Mouse (Mus musculus) hindbrain, embryonic 12.5 days (tissue): ENCODE measurements at regions not wholly inside any gene's neighbourhood (a gene's known extent, or its start where the extent isn't known, plus 50 kb on each side); places are given as distances from the start of the nearest gene placed in this dataset.
"Not testable (repeated sequence)": the region's sequence is repeated elsewhere in the genome, so short reads cannot be mapped to it uniquely, and the experiment has no call there.

Experiments
- ATAC-seq: fragments of 200-750 bp; cut with Nextera tagmentation; 2 replicates; pipeline ENCODE4 v1.8.0; 2017; ENCODE audit warnings: moderate TSS enrichment; ENCODE audit not compliant: low FRiP score
- H3K27ac ChIP-seq: fragments of 300-500 bp; sonication (generic); 2 replicates; pipeline ENCODE4 v1.5.1; 2016; ENCODE audit warnings: mild to moderate bottlenecking
- H3K27me3 ChIP-seq: fragments of 300-500 bp; sonication (generic); 2 replicates; pipeline ENCODE4 v1.6.1; 2016; ENCODE audit warnings: mild to moderate bottlenecking
- H3K36me3 ChIP-seq: fragments of 300-500 bp; sonication (generic); 2 replicates; pipeline ENCODE4 v1.6.1; 2016; ENCODE audit warnings: mild to moderate bottlenecking
- H3K4me1 ChIP-seq: fragments of 300-500 bp; sonication (generic); 2 replicates; pipeline ENCODE4 v1.6.1; 2016
- H3K4me2 ChIP-seq: fragments of 300-500 bp; sonication (generic); replicated peaks from 2 replicates; pipeline ENCODE4 v1.6.1; 2016; ENCODE audit warnings: mild to moderate bottlenecking
- H3K4me3 ChIP-seq: fragments of 300-500 bp; sonication (generic); 2 replicates; pipeline ENCODE4 v1.5.1; 2016; ENCODE audit warnings: mild to moderate bottlenecking
- H3K9ac ChIP-seq: fragments of 300-500 bp; sonication (generic); 2 replicates; pipeline ENCODE4 v1.6.1; 2016; ENCODE audit warnings: mild to moderate bottlenecking, moderate library complexity
- H3K9me3 ChIP-seq: fragments of 300-500 bp; sonication (generic); replicated peaks from 2 replicates; pipeline ENCODE4 v1.6.1; 2016; ENCODE audit warnings: mild to moderate bottlenecking
- WGBS: fragments of 180-500 bp; shearing (Covaris S2); methylation state at CpG from one replicate; pipeline ENCODE4 v1.1.7; 2016; 5-methylcytosine and 5-hydroxymethylcytosine counted together

DNA sequence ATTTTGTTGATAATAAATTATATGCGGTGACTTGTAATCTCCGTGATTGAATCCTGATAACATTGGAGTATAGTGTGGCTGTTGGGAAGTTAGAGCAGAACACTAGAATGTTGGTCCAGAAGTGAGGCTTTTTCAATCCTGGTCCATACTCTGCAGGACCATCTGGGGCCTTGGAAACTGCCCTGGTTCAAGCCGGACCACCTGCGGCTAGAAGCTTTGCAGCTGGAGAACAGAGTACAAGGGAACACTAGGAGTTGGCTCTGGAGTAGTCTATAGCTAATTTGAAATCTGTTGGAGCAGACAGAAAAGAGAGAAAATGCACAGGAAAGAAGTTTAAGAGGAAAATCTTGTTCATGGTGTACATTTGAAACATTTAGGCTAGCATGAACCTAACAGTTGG, 79.0 kb downstream of the Casp12 start:
- Histone ChIP-seq H3K4me2 (no peak overlapping the region), H3K4me1 (no peaks in the 10 kb centered on the region), H3K27ac (no peak overlapping the region), H3K9ac (no peak overlapping the region), H3K27me3 (no peaks in the 10 kb centered on the region), H3K9me3 (no peaks in the 10 kb centered on the region), H3K36me3 (no peaks in the 10 kb centered on the region), H3K4me3 (no peak overlapping the region)
- ATAC-seq, result no peak
- WGBS, result 92% methylated on average over 4 of the region's 4 CpGs

DNA sequence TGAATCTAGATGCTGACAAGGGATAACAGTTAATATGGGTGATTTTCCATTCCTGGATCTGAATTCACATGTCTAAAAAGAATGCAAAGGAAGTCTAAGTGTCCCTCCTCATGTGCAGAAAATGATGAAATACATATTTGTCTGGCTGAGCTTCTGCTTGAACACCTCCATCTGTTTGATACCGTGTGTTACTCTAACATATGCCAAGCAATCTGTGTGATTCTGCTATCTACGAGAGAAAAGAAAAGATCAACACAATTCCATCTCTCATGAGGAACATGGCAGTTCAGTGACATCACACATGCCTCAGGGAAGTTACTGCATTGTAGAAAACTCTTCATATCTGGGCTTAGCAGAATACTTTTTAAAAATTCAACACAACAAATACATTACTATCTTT, 103.0 kb downstream of the Casp12 start:
- 83% methylated on average over 2 of the region's 2 CpGs for WGBS
- Histone ChIP-seq H3K36me3 (no peaks in the 10 kb centered on the region), H3K9me3 (no peaks in the 10 kb centered on the region), H3K27me3 (no peaks in the 10 kb centered on the region), H3K4me3 (no peak overlapping the region), H3K27ac (no peak overlapping the region), H3K9ac (no peak overlapping the region), H3K4me2 (no peak overlapping the region), H3K4me1 (no peaks in the 10 kb centered on the region)
- ATAC-seq, result no peak

DNA sequence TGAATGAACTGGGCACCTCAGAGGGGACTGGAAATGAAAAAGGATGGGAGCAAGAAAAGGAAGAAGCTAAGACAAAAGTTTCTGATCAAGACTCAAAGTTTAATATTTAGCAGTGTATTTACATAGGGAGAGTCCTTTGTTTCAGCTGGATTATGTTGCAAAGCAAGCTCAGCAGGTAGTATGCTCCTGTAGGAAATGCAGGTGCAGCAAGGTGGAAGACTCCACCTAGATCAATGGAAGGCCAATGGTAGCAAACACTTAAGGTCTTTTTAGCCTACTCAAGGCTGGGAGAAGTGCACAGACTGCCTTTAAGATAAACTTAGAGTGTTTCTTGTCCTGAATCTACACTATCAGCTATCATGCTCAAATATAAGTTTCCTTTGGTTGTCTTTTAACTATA, 111.4 kb downstream of the Casp12 start:
- no peaks in the 10 kb centered on the region for H3K9me3 ChIP-seq
- H3K27ac ChIP-seq, result no peak overlapping the region
- no peak for ATAC-seq
- H3K4me2 ChIP-seq, result no peak overlapping the region
- no peaks in the 10 kb centered on the region for H3K36me3 ChIP-seq
- no peaks in the 10 kb centered on the region for H3K27me3 ChIP-seq
- H3K4me3 ChIP-seq, result no peak overlapping the region
- H3K4me1 ChIP-seq, result no peaks in the 10 kb centered on the region
- H3K9ac ChIP-seq, result no peak overlapping the region

DNA sequence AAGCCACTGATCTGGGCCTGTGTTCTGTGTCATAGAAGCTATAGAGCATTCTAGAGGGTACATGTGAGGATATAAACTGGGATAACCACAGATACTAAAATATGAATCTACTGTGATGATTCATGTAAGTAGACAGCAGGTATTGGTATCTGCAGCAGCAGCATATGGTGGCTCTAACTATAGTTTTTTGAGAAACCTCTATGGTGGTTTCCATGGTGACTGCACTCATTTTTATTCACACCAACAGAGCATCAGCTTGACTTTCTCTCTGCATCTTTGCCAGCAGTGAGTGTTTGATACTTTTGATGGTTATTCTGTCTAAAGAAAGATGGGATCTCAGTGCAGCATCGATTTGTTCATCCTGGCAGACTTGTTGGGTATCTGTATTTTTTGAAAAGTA, 126.8 kb downstream of the Casp12 start:
- Histone ChIP-seq H3K9me3 (no peaks in the 10 kb centered on the region), H3K36me3 (no peaks in the 10 kb centered on the region), H3K4me3 (no peak overlapping the region), H3K4me1 (no peaks in the 10 kb centered on the region), H3K27ac (no peak overlapping the region), H3K27me3 (no peaks in the 10 kb centered on the region), H3K9ac (no peak overlapping the region), H3K4me2 (no peak overlapping the region)
- ATAC-seq, result no peak
- WGBS, result 77% methylated on average over 1 of the region's 1 CpGs

DNA sequence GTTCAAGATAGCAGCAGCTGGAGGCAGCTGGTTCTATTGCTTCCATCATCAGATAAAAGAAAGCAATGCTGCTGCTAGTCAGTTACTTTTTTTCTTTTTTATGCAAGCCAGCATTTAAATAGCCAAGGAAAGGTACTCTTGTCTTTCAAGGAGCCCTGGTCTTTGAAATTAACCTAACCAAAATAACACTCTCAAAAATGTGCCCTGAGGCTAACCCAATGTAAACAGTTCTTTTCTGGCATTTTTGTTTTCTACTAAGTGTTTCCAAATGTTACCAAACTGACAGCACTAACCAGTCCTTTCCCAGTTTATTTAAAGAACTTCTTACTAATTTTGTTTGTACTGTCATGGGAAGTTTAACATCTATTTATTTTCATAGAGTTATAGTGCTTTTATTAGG, 129.0 kb downstream of the Casp12 start:
- no peaks in the 10 kb centered on the region for H3K9me3 ChIP-seq
- no peaks in the 10 kb centered on the region for H3K27me3 ChIP-seq
- H3K27ac ChIP-seq, result no peak overlapping the region
- no peak for ATAC-seq
- H3K4me1 ChIP-seq, result no peaks in the 10 kb centered on the region
- H3K4me3 ChIP-seq, result no peak overlapping the region
- H3K9ac ChIP-seq, result no peak overlapping the region
- no peaks in the 10 kb centered on the region for H3K36me3 ChIP-seq
- H3K4me2 ChIP-seq, result no peak overlapping the region

DNA sequence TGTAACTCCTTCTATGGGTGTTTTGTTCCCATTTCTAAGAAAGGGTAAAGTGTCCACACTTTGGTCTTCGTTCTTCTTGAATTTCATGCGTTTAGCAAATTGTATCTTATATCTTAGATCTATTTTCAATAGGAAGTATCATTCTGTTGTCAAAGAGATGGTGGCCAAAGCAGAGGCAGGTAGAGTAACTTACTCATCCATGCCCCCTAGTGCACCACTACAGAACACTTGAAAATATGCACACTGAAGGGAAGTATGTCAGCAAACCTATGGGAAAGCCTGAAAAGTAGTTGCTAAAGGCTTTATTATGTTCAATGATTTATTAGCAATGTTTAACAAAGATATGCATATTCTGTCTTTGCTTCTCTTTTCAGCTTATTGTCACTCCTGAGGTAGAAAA, 140.0 kb downstream of the Casp12 start:
- Histone ChIP-seq H3K27me3 (no peaks in the 10 kb centered on the region), H3K36me3 (no peaks in the 10 kb centered on the region), H3K4me1 (no peaks in the 10 kb centered on the region), H3K4me2 (no peak overlapping the region), H3K9me3 (no peaks in the 10 kb centered on the region), H3K9ac (no peak overlapping the region), H3K4me3 (no peak overlapping the region), H3K27ac (no peak overlapping the region)
- 95% methylated on average over 2 of the region's 2 CpGs for WGBS
- ATAC-seq, result no peak

DNA sequence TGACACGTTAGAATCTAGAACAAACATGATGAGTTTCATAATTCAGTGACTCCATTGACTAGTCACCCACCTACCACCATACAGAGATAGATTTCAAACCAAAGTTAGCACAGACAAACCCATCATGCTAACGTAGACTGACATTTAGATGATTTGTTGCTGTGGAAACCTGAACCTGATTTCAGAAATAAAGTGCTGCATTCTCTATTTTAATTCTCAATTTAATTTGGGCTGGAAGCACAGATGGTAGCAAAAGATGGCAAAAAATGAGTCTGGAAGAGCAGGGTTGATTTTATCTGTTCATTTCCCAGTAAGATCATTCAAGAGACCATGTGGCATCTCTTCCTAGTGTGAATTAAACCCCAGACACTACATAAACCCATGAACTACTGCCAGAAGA, 151.6 kb downstream of the Casp12 start:
- no peak overlapping the region for H3K9ac ChIP-seq
- WGBS, result 83% methylated on average over 2 of the region's 2 CpGs

DNA sequence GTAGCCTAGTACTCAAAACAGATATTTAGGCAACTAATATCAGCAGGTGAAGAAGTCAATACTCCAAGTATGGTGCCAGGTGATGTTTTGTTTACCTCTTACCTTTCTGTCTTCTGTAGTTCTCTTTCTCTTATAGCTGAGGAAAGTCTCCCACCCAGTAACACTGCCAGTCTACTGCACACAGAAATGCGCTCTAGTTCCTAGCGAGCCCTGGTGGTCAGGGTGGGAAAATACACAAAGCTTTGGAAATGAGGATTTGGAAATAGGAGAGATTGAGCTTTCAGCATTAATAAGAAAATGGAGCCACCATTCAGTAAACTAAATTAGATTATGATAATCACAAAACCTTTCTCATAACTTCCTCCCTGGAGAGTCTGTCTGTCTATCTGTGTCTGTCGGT, 153.1 kb downstream of the Casp12 start:
- Histone ChIP-seq H3K4me1 (no peaks in the 10 kb centered on the region), H3K36me3 (no peaks in the 10 kb centered on the region), H3K27me3 (no peaks in the 10 kb centered on the region), H3K4me2 (no peak overlapping the region), H3K9me3 (no peaks in the 10 kb centered on the region), H3K27ac (no peak overlapping the region), H3K4me3 (no peak overlapping the region), H3K9ac (no peak overlapping the region)
- no peak for ATAC-seq
- 60% methylated on average over 3 of the region's 3 CpGs for WGBS

More for the DNA sequence above, 151.6 kb downstream of the Casp12 start:
- ATAC-seq, result no peak
- Histone ChIP-seq H3K4me3 (no peak overlapping the region), H3K9me3 (no peaks in the 10 kb centered on the region), H3K4me1 (no peaks in the 10 kb centered on the region), H3K27ac (no peak overlapping the region), H3K27me3 (no peaks in the 10 kb centered on the region), H3K36me3 (no peaks in the 10 kb centered on the region), H3K4me2 (no peak overlapping the region)

DNA sequence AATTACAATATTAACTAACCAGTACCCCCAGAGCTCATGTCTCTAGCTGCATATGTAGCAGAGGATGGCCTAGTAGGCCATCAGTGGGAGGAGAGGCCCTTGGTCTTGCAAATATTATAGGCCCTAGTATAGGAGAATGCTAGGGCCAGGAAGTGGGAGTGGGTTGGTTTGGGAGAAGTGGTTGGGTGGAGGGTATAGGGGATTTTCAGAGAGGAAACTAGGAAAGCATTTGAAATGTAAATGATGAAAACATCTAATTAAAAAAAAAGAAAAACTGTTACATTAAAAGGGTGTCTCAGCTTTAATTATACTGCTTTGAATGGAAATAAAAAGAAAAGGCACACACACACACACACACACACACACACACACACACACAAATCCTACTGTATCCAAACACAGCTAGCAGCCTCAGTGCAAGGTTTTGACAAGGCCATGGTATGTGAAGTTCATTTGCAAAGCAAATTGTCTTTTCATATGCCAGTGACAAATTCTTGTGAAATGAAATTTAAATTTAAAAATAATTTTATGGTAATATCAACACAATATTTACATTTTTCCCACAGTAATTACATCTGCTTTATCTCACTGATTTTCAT, 180.6 kb downstream of the Casp12 start:
- Histone ChIP-seq H3K27ac (no peak overlapping the region), H3K4me1 (no peaks in the 10 kb centered on the region), H3K27me3 (no peaks in the 10 kb centered on the region), H3K9ac (no peak overlapping the region), H3K9me3 (no peaks in the 10 kb centered on the region; the same call in 1 of the 2 replicates), H3K4me3 (no peak overlapping the region), H3K36me3 (no peaks in the 10 kb centered on the region), H3K4me2 (no peak overlapping the region)
- ATAC-seq, result no peak

DNA sequence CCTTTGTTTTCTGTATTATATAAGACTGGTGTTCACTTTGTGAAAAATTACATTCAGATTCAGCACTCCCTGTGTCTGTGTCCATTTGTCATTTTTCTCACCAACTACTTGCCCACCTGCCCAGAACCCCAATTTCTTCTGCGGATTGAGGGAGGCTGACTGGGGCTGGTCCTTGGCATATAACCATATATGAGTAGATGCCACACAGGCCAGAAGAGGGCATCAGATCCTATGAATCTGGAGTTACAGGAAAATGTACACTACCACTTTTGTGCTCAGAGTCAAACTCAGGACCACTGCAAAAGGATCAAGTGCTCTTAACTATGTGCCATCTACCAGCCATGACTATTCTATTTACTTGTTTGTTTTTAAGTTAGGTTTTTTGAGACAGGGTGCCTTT, 197.4 kb downstream of the Casp12 start:
- H3K9me3 ChIP-seq, result no peaks in the 10 kb centered on the region
- WGBS, result 85% methylated on average over 1 of the region's 1 CpGs
- H3K36me3 ChIP-seq, result no peaks in the 10 kb centered on the region
- no peak overlapping the region for H3K4me3 ChIP-seq
- no peak overlapping the region for H3K4me2 ChIP-seq
- no peak for ATAC-seq
- no peak overlapping the region for H3K27ac ChIP-seq
- no peaks in the 10 kb centered on the region for H3K27me3 ChIP-seq
- no peaks in the 10 kb centered on the region for H3K4me1 ChIP-seq
- H3K9ac ChIP-seq, result no peak overlapping the region

DNA sequence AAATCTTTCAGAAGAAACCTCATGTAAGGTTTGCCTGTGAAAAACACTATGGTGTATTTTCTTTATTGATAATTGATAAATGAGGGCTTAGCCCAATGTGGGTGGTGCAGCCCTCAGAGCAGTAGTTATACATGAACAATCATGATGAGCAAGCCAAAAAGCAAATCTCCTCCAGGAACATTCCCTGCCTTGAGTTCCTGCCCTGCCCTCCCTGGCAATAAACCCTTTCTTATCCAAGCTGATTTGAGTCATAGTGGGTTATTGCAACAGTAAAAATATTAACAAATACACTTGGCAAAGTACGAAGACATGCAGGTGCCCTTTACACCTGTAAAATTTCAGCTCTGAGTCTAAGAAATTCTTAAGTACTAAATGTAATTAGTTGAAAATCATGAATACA, 229.8 kb downstream of the Casp12 start:
- ATAC-seq, result no peak
- Histone ChIP-seq H3K4me1 (no peaks in the 10 kb centered on the region), H3K9ac (no peak overlapping the region), H3K27me3 (no peaks in the 10 kb centered on the region), H3K36me3 (no peaks in the 10 kb centered on the region), H3K4me3 (no peak overlapping the region), H3K9me3 (no peaks in the 10 kb centered on the region), H3K27ac (no peak overlapping the region), H3K4me2 (no peak overlapping the region)
- 95% methylated on average over 1 of the region's 1 CpGs for WGBS

DNA sequence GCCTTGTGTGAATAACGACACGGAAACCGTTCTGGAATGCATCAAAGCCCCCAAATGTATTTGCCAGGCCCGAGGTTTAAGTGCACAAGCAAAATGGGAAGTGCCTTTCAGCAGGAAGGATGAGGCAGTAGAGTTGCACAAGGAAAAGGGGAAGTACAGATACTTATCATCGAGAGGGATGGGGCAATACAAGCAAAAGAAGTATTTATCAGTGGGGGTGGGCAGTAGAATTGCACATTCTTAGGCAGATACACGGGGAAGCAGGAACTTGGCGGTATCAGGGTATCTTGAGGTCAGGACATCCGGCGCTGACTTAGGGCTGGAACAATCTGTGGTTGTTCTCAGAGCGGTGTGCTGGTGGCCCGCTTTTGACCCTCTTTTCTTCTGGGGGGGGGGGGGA, 232.9 kb downstream of the Casp12 start:
- not testable (repeated sequence) for H3K9me3 ChIP-seq, H3K36me3 ChIP-seq, H3K27me3 ChIP-seq, H3K4me1 ChIP-seq, H3K4me3 ChIP-seq, H3K9ac ChIP-seq, H3K4me2 ChIP-seq, ATAC-seq, H3K27ac ChIP-seq
- 87% methylated on average over 11 of the region's 11 CpGs for WGBS

DNA sequence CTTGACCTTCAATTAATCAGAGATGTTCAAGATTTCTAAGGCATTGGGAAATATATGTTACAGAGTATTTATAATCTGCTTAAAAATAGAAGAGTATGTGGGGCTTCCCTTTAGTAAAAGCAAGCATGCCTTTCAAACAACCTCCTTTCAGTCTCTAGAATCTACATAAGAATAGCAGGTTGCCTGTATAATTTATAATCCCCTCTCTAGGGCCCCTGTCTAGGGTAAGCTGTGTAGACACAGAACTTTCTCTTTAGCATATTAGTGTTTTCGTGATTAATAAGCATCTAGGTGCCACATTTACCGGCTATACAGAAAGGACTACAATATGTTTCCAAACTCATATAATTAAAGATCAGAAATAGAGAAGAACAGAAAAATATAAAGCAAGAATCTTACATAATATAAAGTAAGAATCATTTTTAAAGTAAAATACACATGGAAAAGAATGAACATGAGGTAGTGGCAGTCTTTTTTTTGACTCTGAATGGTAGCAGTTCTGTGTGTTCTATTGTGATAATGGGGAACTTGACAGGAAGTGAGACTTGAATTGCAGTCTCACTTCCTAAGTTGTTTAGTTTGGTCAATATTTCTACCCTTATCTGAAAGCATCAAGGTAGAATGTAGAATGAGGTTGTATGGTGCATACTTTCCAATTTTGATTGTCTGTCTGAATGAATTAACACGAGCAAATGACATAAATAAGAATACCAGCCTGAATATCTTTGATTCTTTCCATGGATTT, 250.8 kb downstream of the Casp12 start:
- H3K4me2 ChIP-seq, result no peak overlapping the region
- WGBS, result 68% methylated on average over 3 of the region's 3 CpGs
- no peaks in the 10 kb centered on the region for H3K9me3 ChIP-seq
- no peak overlapping the region for H3K9ac ChIP-seq
- H3K4me1 ChIP-seq, result no peaks in the 10 kb centered on the region
- H3K27ac ChIP-seq, result no peak overlapping the region
- no peak overlapping the region for H3K4me3 ChIP-seq
- H3K36me3 ChIP-seq, result no peaks in the 10 kb centered on the region
- ATAC-seq, result no peak
- no peaks in the 10 kb centered on the region for H3K27me3 ChIP-seq
